7 mouse cellular contexts compared by ENCODE assay signal in genomic region chr7:6344124-6344523, GRCm38 (mm10). TPM values are rescaled to one million over a fixed set of nuclear protein-coding genes. Genes with fewer than 3 reads are reported as not detected.
DNase-seq lines count a peak whose midpoint lies in the region; ATAC-seq and TF ChIP-seq lines count a peak whose summit lies in the region.

No protein-coding gene starts in this region.

- H3K9ac ChIP-seq in liver, adult 2 months (ENCODE audit: low read depth, low read length) = no peak overlapping the region
- H3K9ac ChIP-seq in forebrain, embryonic 13.5 days = 0 out of 2 replicates have a peak overlapping the region, but pooled peaks have one; percentile 21
- peak overlapping the region; percentile 60; the same call in 1 of the 2 replicates for H3K9ac ChIP-seq in limb, embryonic 13.5 days
- no peak overlapping the region for H3K9ac ChIP-seq in stomach, embryonic 14.5 days (replicated peaks; ENCODE audit: low read depth, low read length)

- TF ChIP-seq CTCF in liver, adult 2 months (IDR thresholded peaks at IDR 0.05; ENCODE audit: low read depth, low read length) = no peak

- peaks cover 2% of the 10 kb centered on the region; the same call in 1 of the 2 replicates for H3K27me3 ChIP-seq in liver, adult 2 months (ENCODE audit: control insufficient read depth, insufficient read depth, low read length)
- H3K27me3 ChIP-seq in forebrain, embryonic 13.5 days = no peaks in the 10 kb centered on the region
- no peaks in the 10 kb centered on the region for H3K27me3 ChIP-seq in limb, embryonic 13.5 days
- no peaks in the 10 kb centered on the region for H3K27me3 ChIP-seq in stomach, embryonic 14.5 days (ENCODE audit: control insufficient read depth, insufficient read depth, low read length)

- H3K27ac ChIP-seq in liver, adult 2 months (replicated peaks; ENCODE audit: insufficient read depth, low read depth, low read length) = no peak overlapping the region
- H3K27ac ChIP-seq in forebrain, embryonic 13.5 days = no peak overlapping the region
- H3K27ac ChIP-seq in limb, embryonic 13.5 days = no peak overlapping the region
- no peak overlapping the region for H3K27ac ChIP-seq in stomach, embryonic 14.5 days (ENCODE audit: low read length)

- H3K4me2 ChIP-seq in forebrain, embryonic 13.5 days = peak overlapping the region; percentile 54
- peak overlapping the region; percentile 61 for H3K4me2 ChIP-seq in limb, embryonic 13.5 days (replicated peaks)
- H3K4me2 ChIP-seq in stomach, embryonic 14.5 days (replicated peaks; ENCODE audit: low read depth, low read length) = peak overlapping the region; percentile 43

- WGBS in liver, adult 2 months = 38% methylated on average over 10 of the region's 10 CpGs
- 30% methylated on average over 10 of the region's 10 CpGs for WGBS in forebrain, embryonic 13.5 days
- WGBS in limb, embryonic 13.5 days = 31% methylated on average over 10 of the region's 10 CpGs
- WGBS in stomach, embryonic 14.5 days = 25% methylated on average over 10 of the region's 10 CpGs

- H3K79me2 ChIP-seq in liver, adult 2 months (ENCODE audit: control insufficient read depth, insufficient read depth, low read length) = no peaks in the 10 kb centered on the region

- no peaks in the 10 kb centered on the region for H3K36me3 ChIP-seq in liver, adult 2 months (ENCODE audit: control insufficient read depth, insufficient read depth, low read length)
- no peaks in the 10 kb centered on the region for H3K36me3 ChIP-seq in forebrain, embryonic 13.5 days (ENCODE audit: poor library complexity, severe bottlenecking)
- no peaks in the 10 kb centered on the region for H3K36me3 ChIP-seq in limb, embryonic 13.5 days
- H3K36me3 ChIP-seq in stomach, embryonic 14.5 days (ENCODE audit: control insufficient read depth, insufficient read depth, low read length) = no peaks in the 10 kb centered on the region

- no peaks in the 10 kb centered on the region for H3K4me1 ChIP-seq in liver, adult 2 months (ENCODE audit: control insufficient read depth, insufficient read depth, low read length)
- H3K4me1 ChIP-seq in forebrain, embryonic 13.5 days = peaks cover 4% of the 10 kb centered on the region; the same call in 1 of the 2 replicates
- H3K4me1 ChIP-seq in limb, embryonic 13.5 days = no peaks in the 10 kb centered on the region
- H3K4me1 ChIP-seq in stomach, embryonic 14.5 days (ENCODE audit: control insufficient read depth, insufficient read depth, low read length) = no peaks in the 10 kb centered on the region

- no peak for DNase-seq in liver, adult 2 months (ENCODE audit: extremely low read depth, low read depth, low spot score)
- DNase-seq in liver = no peak
- DNase-seq in adrenal gland, adult (ENCODE audit: inconsistent age in 2 of 2, low spot score in 1 of 2) = no peak
- DNase-seq in embryo, embryonic 10 days (ENCODE audit: low spot score) = no peak

- no peak; the same call in 1 of the 2 replicates for ATAC-seq in forebrain, embryonic 13.5 days
- no peak for ATAC-seq in limb, embryonic 13.5 days (ENCODE audit: low FRiP score, low read depth)
- ATAC-seq in stomach, embryonic 14.5 days (ENCODE audit: insufficient number of reproducible peaks, insufficient read depth, low FRiP score, low read depth) = no peak

- H3K4me3 ChIP-seq in liver, adult 2 months (ENCODE audit: insufficient read depth, low read depth, low read length) = peak overlapping the region; percentile 73; the same call in 1 of the 2 replicates
- peak overlapping the region; percentile 53 for H3K4me3 ChIP-seq in forebrain, embryonic 13.5 days
- peak overlapping the region; percentile 63 for H3K4me3 ChIP-seq in limb, embryonic 13.5 days
- peak overlapping the region; percentile 62 for H3K4me3 ChIP-seq in stomach, embryonic 14.5 days (ENCODE audit: low read depth, low read length)

- H3K9me3 ChIP-seq in forebrain, embryonic 13.5 days (replicated peaks) = no peaks in the 10 kb centered on the region
- H3K9me3 ChIP-seq in limb, embryonic 13.5 days = no peaks in the 10 kb centered on the region
- no peaks in the 10 kb centered on the region for H3K9me3 ChIP-seq in stomach, embryonic 14.5 days (ENCODE audit: control insufficient read depth, low read depth, low read length)

- TF ChIP-seq POLR2A in liver, adult 2 months (IDR thresholded peaks at IDR 0.05; ENCODE audit: extremely low read depth, insufficient read depth, low read length) = no peak

RNA-seq across cellular contexts. Expression of gene Gm3854, which starts 0.6 kb away (rescaled TPM):
- total RNA-seq in liver, adult 2 months (2014; rRNA removed) = under 0.01 and 0.07 TPM in 2 replicates
- not detected in 2 replicates for polyA plus RNA-seq in liver, adult 2 months (2012; rRNA removed)
- polyA plus RNA-seq in forebrain, embryonic 13.5 days (2015; fragmentation: Nextera tagmentation; extraction: Ambion mirVana) = 4.1 and 4.9 TPM in 2 replicates
- polyA plus RNA-seq in limb, embryonic 13.5 days (2015; fragmentation: Nextera tagmentation; extraction: Ambion mirVana) = 3.2 and 3.3 TPM in 2 replicates
- 2.1 and 2.3 TPM in 2 replicates for polyA plus RNA-seq in stomach, embryonic 14.5 days (2014; fragmentation: Nextera tagmentation; extraction: Ambion mirVana)

RNA-seq across cellular contexts. Expression of gene Zfp583, which starts 13.0 kb away (rescaled TPM):
- 0.27 and 0.28 TPM in 2 replicates for total RNA-seq in liver, adult 2 months (2014; rRNA removed)
- polyA plus RNA-seq in liver, adult 2 months (2012; rRNA removed) = 0.05 TPM in 1 of 2 replicates, not detected in the other
- 9.2 and 9.9 TPM in 2 replicates for polyA plus RNA-seq in forebrain, embryonic 13.5 days (2015; fragmentation: Nextera tagmentation; extraction: Ambion mirVana)
- 9.3 and 9.6 TPM in 2 replicates for polyA plus RNA-seq in limb, embryonic 13.5 days (2015; fragmentation: Nextera tagmentation; extraction: Ambion mirVana)
- 5.2 and 5.8 TPM in 2 replicates for polyA plus RNA-seq in stomach, embryonic 14.5 days (2014; fragmentation: Nextera tagmentation; extraction: Ambion mirVana)

RNA-seq across cellular contexts. Expression of gene Zfp78, which starts 19.0 kb away (rescaled TPM):
- total RNA-seq in liver, adult 2 months (2014; rRNA removed) = 0.74 and 1.3 TPM in 2 replicates
- polyA plus RNA-seq in liver, adult 2 months (2012; rRNA removed) = 0.21 and 0.68 TPM in 2 replicates
- 3.3 TPM in 2 replicates for polyA plus RNA-seq in forebrain, embryonic 13.5 days (2015; fragmentation: Nextera tagmentation; extraction: Ambion mirVana)
- polyA plus RNA-seq in limb, embryonic 13.5 days (2015; fragmentation: Nextera tagmentation; extraction: Ambion mirVana) = 2.7 and 3.7 TPM in 2 replicates
- 3.3 and 4.5 TPM in 2 replicates for polyA plus RNA-seq in stomach, embryonic 14.5 days (2014; fragmentation: Nextera tagmentation; extraction: Ambion mirVana)

RNA-seq across cellular contexts. Expression of gene Zfp28, which starts 39.0 kb away (rescaled TPM):
- total RNA-seq in liver, adult 2 months (2014; rRNA removed) = 1.2 and 1.9 TPM in 2 replicates
- polyA plus RNA-seq in liver, adult 2 months (2012; rRNA removed) = 0.21 and 0.51 TPM in 2 replicates
- polyA plus RNA-seq in forebrain, embryonic 13.5 days (2015; fragmentation: Nextera tagmentation; extraction: Ambion mirVana) = 12.4 and 13.7 TPM in 2 replicates
- 11.8 and 12.5 TPM in 2 replicates for polyA plus RNA-seq in limb, embryonic 13.5 days (2015; fragmentation: Nextera tagmentation; extraction: Ambion mirVana)
- 8.9 and 11.6 TPM in 2 replicates for polyA plus RNA-seq in stomach, embryonic 14.5 days (2014; fragmentation: Nextera tagmentation; extraction: Ambion mirVana)

RNA-seq across cellular contexts. Expression of gene Smim17, which starts 54.4 kb away (rescaled TPM):
- not detected in 2 replicates for total RNA-seq in liver, adult 2 months (2014; rRNA removed)
- not detected in 2 replicates for polyA plus RNA-seq in liver, adult 2 months (2012; rRNA removed)
- 1.4 and 1.6 TPM in 2 replicates for polyA plus RNA-seq in forebrain, embryonic 13.5 days (2015; fragmentation: Nextera tagmentation; extraction: Ambion mirVana)
- 0.41 TPM in 1 of 2 replicates, not detected in the other for polyA plus RNA-seq in limb, embryonic 13.5 days (2015; fragmentation: Nextera tagmentation; extraction: Ambion mirVana)
- polyA plus RNA-seq in stomach, embryonic 14.5 days (2014; fragmentation: Nextera tagmentation; extraction: Ambion mirVana) = not detected in 2 replicates

Comparison
In these comparisons a context has a peak if more than half of its experiments do, and no peak if none do; other contexts are left out.
1. H3K9ac ChIP-seq: peak in forebrain, embryonic 13.5 days (single experiment) and limb, embryonic 13.5 days (single experiment); none in liver, adult 2 months (single experiment) and stomach, embryonic 14.5 days (single experiment).
2. Peak in every context shown above with its lines, with median percentiles within 50 percentile points of each other: H3K4me3 ChIP-seq and H3K4me2 ChIP-seq.